Mouse (Mus musculus) effector memory CD4-positive, alpha-beta T cell, adult 5 months (primary cell): Measurements from ENCODE around the gene Esf1. TPM values are rescaled to one million over a fixed set of nuclear protein-coding genes. Genes with fewer than 3 reads are reported as not detected.

Experiments
- polyA plus RNA-seq: library from polyadenylated mRNA; unstranded; fragments of 100-300 nt; shearing (Covaris generic); gene quantifications from one replicate; pipeline ENCODE4 v1.2.1, GENCODE M21; 2017

Esf1 gene
- polyA plus RNA-seq = 13.8 TPM

DNA sequence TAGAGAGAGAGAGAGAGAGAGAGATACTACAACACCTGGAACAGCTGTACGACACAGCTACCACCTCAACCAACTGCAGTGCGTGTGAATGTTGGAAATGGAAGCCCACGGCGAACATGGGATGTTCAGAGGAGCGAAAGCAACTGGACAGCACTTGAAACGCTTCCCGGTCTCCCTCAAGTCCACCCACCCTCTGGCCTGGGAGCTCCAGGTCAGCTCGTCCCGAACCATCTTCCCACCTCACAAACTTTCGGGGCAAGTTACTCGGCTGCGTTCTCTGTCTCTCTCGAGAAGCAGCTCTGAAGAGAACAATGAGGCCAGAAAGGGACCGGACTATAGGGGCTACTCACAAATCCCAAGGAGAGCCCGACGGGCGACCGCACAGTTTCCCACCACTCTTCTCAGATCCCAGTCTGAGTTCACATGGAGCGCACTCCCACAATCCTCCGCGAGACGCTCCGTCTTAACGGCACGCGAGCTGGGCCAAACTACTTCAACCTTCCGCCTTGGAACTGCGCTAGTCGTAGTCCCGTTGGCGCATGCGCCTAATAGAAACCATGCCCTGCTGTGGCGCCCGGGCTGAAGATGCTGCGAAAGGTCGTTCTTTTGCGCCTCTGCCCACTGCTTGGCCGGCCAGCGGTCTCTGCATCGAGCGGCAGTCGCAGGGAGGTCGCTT is at the start of gene Esf1, which contains the start of gene Ndufaf5:
Esf1 (minus strand) TSS at position 438 of the 676 bp plus-strand sequence.
Ndufaf5 (plus strand) TSS at position 523 of the 676 bp plus-strand sequence.

DNA sequence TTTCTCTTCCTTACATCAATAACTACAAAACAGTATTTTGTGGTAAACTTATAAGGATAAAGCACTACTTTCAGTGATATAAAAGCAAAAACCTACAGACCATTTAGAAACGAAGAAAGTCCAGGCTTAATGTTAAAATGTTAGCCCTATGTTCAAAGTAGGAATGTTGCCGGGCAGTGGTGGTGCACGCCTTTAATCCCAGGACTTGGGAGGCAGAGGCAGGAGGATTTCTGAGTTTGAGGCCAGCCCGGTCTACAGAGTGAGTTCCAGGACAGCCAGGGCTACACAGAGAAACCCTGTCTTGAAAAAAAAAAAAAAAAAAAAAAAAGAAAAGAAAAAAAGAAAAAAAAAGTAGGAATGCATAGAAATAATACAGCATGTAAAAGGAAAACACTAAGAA is 18.6 kb downstream of the Esf1 start, which contains the start of gene Gm17374:
Gm17374 (plus strand) TSS at position 301 of the 400 bp plus-strand sequence.

Other genes with a start within 250 kb of the Esf1 start
- gene Tasp1, start 103.8 kb downstream of the Esf1 start, polyA plus RNA-seq = 65.8 TPM
- gene Gm17374, start 18.5 kb downstream of the Esf1 start, polyA plus RNA-seq = not detected
- 16.1 TPM for gene Ndufaf5, start 85 bp upstream of the Esf1 start, polyA plus RNA-seq
- gene Sel1l2, start 219.1 kb upstream of the Esf1 start, polyA plus RNA-seq = not detected
- 0.62 TPM for gene Macrod2, start 224.7 kb upstream of the Esf1 start, polyA plus RNA-seq